Mouse (Mus musculus): ENCODE measurements around the gene Rab21. TPM values are rescaled to one million over a fixed set of nuclear protein-coding genes. Genes with fewer than 3 reads are reported as not detected.

Gene Rab21
- total and polyA plus RNA-seq, 2 experiments = 14.7 to 19.0 TPM

DNA sequence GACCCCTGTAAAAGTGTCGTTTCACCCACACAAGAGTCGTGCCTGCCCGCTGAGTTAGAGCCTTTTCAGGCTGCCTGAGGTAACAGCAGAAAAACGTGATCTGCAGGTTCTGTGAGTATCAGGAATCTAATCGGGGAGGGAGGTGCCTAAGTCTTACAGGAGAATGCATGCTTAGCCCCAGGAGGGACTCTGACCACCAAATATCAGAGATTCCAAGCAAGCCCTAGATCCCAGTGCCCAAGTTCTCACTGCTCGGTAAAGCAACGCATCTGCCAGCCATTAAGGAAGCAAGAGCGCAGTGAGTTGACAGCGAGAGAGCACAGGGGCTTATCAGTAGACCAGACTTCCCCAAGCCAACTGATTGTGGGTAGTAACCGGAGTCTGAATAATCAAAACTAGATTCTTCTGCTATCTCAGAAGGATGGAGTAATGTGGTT, 63.1 kb downstream of the Rab21 start:
- Histone ChIP-seq H3K9ac (ENCODE audit: low read depth, low read length) (no peak overlapping the region), H3K4me1 (ENCODE audit: control insufficient read depth, insufficient read depth, low read length) (peaks cover 14% of the 10 kb centered on the region), H3K4me3 (ENCODE audit: insufficient read depth, low read depth, low read length) (no peak overlapping the region), H3K27me3 (ENCODE audit: control insufficient read depth, insufficient read depth, low read length) (no peaks in the 10 kb centered on the region), H3K27ac (replicated peaks; ENCODE audit: insufficient read depth, low read depth, low read length) (no peak overlapping the region), H3K36me3 (ENCODE audit: control insufficient read depth, insufficient read depth, low read length) (no peaks in the 10 kb centered on the region), H3K79me2 (ENCODE audit: control insufficient read depth, insufficient read depth, low read length) (peaks cover 16% of the 10 kb centered on the region; the same call in 1 of the 2 replicates)
- DNase-seq (ENCODE audit: extremely low read depth, low read depth, low spot score) = no peak
- TF ChIP-seq POLR2A (IDR thresholded peaks at IDR 0.05; ENCODE audit: extremely low read depth, insufficient read depth, low read length) (no peak), CTCF (IDR thresholded peaks at IDR 0.05; ENCODE audit: low read depth, low read length) (no peak)
- WGBS = 18% methylated on average over 10 of the region's 10 CpGs

DNA sequence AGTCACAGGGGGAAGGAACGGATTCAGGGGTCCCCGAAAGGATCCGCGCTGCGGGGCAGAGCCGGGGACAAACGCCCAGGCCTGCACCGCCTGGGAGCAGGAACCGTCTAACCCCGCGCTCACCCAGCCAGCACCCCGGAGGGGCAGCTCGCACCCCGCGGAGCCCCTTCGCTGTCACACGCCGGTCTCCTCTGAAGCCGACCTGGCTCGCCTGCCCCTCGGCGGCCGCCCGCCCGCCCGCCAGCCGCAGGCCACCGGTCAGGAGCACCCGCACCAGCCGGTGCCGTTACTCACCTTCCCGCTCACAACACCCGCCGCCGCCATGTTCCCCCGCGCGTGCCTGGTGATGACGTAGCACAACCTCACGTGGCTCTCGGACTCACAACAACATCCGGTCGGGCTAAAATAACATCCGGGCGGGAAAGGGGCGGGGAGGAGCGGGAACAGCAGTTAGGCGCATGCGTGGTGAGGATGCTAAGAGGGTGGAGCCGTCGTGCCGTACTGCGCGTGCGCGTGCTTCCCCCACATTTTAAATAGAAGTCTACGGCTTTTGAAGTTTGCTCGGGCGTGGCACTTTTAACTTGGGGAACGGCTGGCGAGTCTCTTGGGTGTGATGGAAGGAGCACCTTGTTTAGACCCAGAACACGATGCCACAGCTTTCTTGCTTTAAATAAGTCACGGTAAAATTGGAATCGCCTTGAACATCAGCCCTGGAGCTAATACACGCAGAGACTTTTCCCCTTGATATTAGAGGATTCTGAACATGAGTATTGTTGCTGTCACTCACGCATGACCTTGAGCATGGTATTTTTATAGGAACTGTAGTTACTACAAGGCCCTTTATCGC, 64.1 kb downstream of the Rab21 start, which contains the start of gene Tbc1d15:
Tbc1d15 (minus strand) TSS at position 380 of the 847 bp plus-strand sequence.
- peak within 1 kb of the TSS; percentile 85 for H3K27ac ChIP-seq (replicated peaks; ENCODE audit: insufficient read depth, low read depth, low read length)
- peak; percentile 89 for DNase-seq (ENCODE audit: extremely low read depth, low read depth, low spot score)
- TF ChIP-seq CTCF (IDR thresholded peaks at IDR 0.05; ENCODE audit: low read depth, low read length) (no peak), POLR2A (IDR thresholded peaks at IDR 0.05; ENCODE audit: extremely low read depth, insufficient read depth, low read length) (peak; percentile 74; the same call in 1 of the 2 replicates)
- peak within 1 kb of the TSS; percentile 74 for H3K4me3 ChIP-seq (ENCODE audit: insufficient read depth, low read depth, low read length)
- H3K36me3 ChIP-seq (ENCODE audit: control insufficient read depth, insufficient read depth, low read length) = no peaks in the 10 kb centered on the region
- H3K27me3 ChIP-seq (ENCODE audit: control insufficient read depth, insufficient read depth, low read length) = no peaks in the 10 kb centered on the region
- peak within 1 kb of the TSS; percentile 86 for H3K9ac ChIP-seq (ENCODE audit: low read depth, low read length)
- H3K79me2 ChIP-seq (ENCODE audit: control insufficient read depth, insufficient read depth, low read length) = peaks cover 21% of the 10 kb centered on the region; the same call in 1 of the 2 replicates
- WGBS = under 1% methylated on average over 65 of the region's 67 CpGs
- peaks cover 14% of the 10 kb centered on the region for H3K4me1 ChIP-seq (ENCODE audit: control insufficient read depth, insufficient read depth, low read length)

DNA sequence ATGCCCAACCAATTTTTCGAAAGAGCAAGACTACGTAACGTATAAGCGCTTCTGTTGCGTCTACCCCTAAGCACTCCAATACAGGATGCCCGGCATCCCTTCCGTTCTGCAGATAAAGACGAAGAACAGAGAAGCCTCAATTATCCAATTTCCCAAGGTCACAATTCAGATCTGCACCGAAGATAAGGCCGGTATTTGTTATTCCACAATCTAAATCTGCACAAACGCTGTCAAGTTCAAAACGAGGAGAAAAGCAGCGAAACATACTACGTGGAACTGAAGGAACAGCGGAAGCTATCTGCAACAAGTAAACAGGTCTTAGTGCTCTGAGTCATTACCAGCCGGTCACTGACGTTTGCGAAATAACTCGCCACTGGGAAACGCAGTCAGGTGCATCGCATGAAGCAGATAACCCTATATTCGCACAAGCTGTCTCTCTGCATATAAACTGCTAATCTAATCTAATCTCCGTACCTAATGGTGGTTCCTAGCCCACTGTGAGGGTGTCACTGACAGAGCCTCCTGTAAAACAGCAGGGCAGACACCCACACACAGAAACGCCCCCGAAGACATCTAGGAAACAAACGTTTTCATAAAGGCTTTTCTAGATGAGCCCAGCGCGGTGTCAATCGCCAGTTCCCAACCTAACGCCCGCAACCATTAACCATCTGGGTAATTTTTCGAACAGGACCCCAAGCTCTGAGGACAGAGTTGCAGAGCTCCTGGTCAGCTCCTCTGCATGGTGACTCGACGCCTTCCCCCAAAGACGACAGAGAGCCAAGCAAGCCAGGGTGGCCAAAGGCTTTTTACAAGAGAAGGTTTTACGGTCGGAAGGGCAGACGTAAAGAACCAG, 64.9 kb downstream of the Rab21 start:
- Histone ChIP-seq H3K27ac (replicated peaks; ENCODE audit: insufficient read depth, low read depth, low read length) (peak overlapping the region; percentile 85), H3K79me2 (ENCODE audit: control insufficient read depth, insufficient read depth, low read length) (peaks cover 28% of the 10 kb centered on the region), H3K36me3 (ENCODE audit: control insufficient read depth, insufficient read depth, low read length) (no peaks in the 10 kb centered on the region), H3K4me3 (ENCODE audit: insufficient read depth, low read depth, low read length) (peak overlapping the region; percentile 74), H3K4me1 (ENCODE audit: control insufficient read depth, insufficient read depth, low read length) (peaks cover 14% of the 10 kb centered on the region), H3K27me3 (ENCODE audit: control insufficient read depth, insufficient read depth, low read length) (no peaks in the 10 kb centered on the region), H3K9ac (ENCODE audit: low read depth, low read length) (peak overlapping the region; percentile 86)
- DNase-seq (ENCODE audit: extremely low read depth, low read depth, low spot score) = peak; percentile 85
- TF ChIP-seq POLR2A (IDR thresholded peaks at IDR 0.05; ENCODE audit: extremely low read depth, insufficient read depth, low read length) = no peak
- TF ChIP-seq CTCF (IDR thresholded peaks at IDR 0.05; ENCODE audit: low read depth, low read length) = no peak
- WGBS = 8% methylated on average over 38 of the region's 38 CpGs

DNA sequence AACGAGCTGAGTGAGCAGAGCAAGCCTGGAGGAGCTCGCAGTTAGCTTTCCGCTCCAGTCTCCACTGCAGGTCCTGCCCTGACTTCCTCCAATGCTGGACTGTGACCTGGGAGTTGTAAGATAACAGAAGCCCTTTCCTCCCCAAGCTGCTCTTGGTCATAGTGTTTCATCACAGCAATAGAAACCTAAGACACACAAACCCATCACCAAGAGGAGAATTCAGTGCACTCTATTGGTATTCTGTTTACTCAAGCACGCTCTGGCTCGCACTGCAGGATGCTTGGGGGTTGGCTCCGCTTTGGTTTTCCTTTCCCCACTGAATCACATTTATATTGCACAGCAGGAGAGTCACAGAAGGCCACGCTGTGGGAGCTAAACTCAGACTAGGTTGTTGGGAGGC, 67.4 kb downstream of the Rab21 start:
- DNase-seq (ENCODE audit: extremely low read depth, low read depth, low spot score) = peak; percentile 71
- no peak overlapping the region for H3K4me3 ChIP-seq (ENCODE audit: insufficient read depth, low read depth, low read length)
- 0 out of 2 replicates have a peak overlapping the region, but pooled peaks have one; percentile 37 for H3K27ac ChIP-seq (replicated peaks; ENCODE audit: insufficient read depth, low read depth, low read length)

DNA sequence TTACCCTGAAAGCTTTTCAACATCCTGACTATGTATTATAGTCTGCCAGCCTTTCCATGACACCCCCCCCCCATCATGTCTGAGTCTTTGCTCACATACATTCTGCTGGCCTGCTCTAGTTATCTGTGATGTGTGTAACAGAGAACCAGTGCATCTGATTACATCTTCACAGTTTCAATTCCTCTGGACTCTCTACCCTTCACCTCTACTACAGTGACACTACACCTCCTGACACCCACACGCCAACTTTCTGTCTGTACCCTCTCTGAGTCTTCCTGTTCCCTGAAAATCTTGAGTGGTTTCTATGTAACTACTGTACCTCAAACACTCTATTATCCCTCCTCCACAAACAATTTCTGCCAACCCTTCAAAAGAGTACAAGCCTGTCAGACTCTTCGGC, 69.9 kb downstream of the Rab21 start:
- H3K4me1 ChIP-seq (ENCODE audit: control insufficient read depth, insufficient read depth, low read length) = peaks cover 16% of the 10 kb centered on the region
- H3K9ac ChIP-seq (ENCODE audit: low read depth, low read length) = no peak overlapping the region
- H3K27me3 ChIP-seq (ENCODE audit: control insufficient read depth, insufficient read depth, low read length) = no peaks in the 10 kb centered on the region
- TF ChIP-seq CTCF (IDR thresholded peaks at IDR 0.05; ENCODE audit: low read depth, low read length) = no peak
- H3K36me3 ChIP-seq (ENCODE audit: control insufficient read depth, insufficient read depth, low read length) = 0 out of 2 replicates have a peak, but pooled peaks cover 2% of the 10 kb centered on the region
- no peak for DNase-seq (ENCODE audit: extremely low read depth, low read depth, low spot score)
- peaks cover 41% of the 10 kb centered on the region for H3K79me2 ChIP-seq (ENCODE audit: control insufficient read depth, insufficient read depth, low read length)
- H3K4me3 ChIP-seq (ENCODE audit: insufficient read depth, low read depth, low read length) = no peak overlapping the region
- 85% methylated on average over 2 of the region's 2 CpGs for WGBS
- no peak overlapping the region for H3K27ac ChIP-seq (replicated peaks; ENCODE audit: insufficient read depth, low read depth, low read length)

More for the DNA sequence above, 67.4 kb downstream of the Rab21 start:
- 4% methylated on average over 7 of the region's 7 CpGs for WGBS
- Histone ChIP-seq H3K4me1 (ENCODE audit: control insufficient read depth, insufficient read depth, low read length) (peaks cover 14% of the 10 kb centered on the region), H3K9ac (ENCODE audit: low read depth, low read length) (no peak overlapping the region), H3K27me3 (ENCODE audit: control insufficient read depth, insufficient read depth, low read length) (no peaks in the 10 kb centered on the region), H3K36me3 (ENCODE audit: control insufficient read depth, insufficient read depth, low read length) (no peaks in the 10 kb centered on the region), H3K79me2 (ENCODE audit: control insufficient read depth, insufficient read depth, low read length) (peaks cover 37% of the 10 kb centered on the region)
- TF ChIP-seq POLR2A (IDR thresholded peaks at IDR 0.05; ENCODE audit: extremely low read depth, insufficient read depth, low read length) (no peak), CTCF (IDR thresholded peaks at IDR 0.05; ENCODE audit: low read depth, low read length) (no peak)

Data from liver, adult 2 months (tissue).